Mouse (Mus musculus) intestine, embryonic 15.5 days (tissue): ENCODE measurements around the gene Tenm4. TPM values are rescaled to one million over a fixed set of nuclear protein-coding genes. Genes with fewer than 3 reads are reported as not detected.

Experiments
- ATAC-seq: fragments of 200-750 bp; cut with Nextera tagmentation; 2 replicates; pipeline ENCODE4 v1.8.0; 2017; ENCODE audit warnings: moderate TSS enrichment, moderate library complexity
- H3K27ac ChIP-seq: fragments of 300-500 bp; sonication (generic); 2 replicates; pipeline ENCODE4 v1.5.1; 2015; ENCODE audit warnings: mild to moderate bottlenecking, inconsistent platforms
- H3K27me3 ChIP-seq: fragments of 300-500 bp; sonication (generic); replicated peaks from 2 replicates; pipeline ENCODE4 v1.6.1; 2015; ENCODE audit warnings: inconsistent platforms
- H3K36me3 ChIP-seq: fragments of 300-500 bp; sonication (generic); 2 replicates; pipeline ENCODE4 v1.6.1; 2015; ENCODE audit warnings: inconsistent platforms
- H3K4me1 ChIP-seq: fragments of 300-500 bp; sonication (generic); replicated peaks from 2 replicates; pipeline ENCODE4 v1.6.1; 2015; ENCODE audit warnings: inconsistent platforms
- H3K4me2 ChIP-seq: fragments of 300-500 bp; sonication (generic); replicated peaks from 2 replicates; pipeline ENCODE4 v1.6.1; 2015; ENCODE audit warnings: mild to moderate bottlenecking, inconsistent platforms
- H3K4me3 ChIP-seq: fragments of 300-500 bp; sonication (generic); replicated peaks from 2 replicates; pipeline ENCODE4 v1.5.1; 2015; ENCODE audit warnings: inconsistent platforms
- H3K9ac ChIP-seq: fragments of 300-500 bp; sonication (generic); 2 replicates; pipeline ENCODE4 v1.6.1; 2015; ENCODE audit warnings: inconsistent platforms
- H3K9me3 ChIP-seq: fragments of 300-500 bp; sonication (generic); 2 replicates; pipeline ENCODE4 v1.6.1; 2016; ENCODE audit warnings: inconsistent platforms
- WGBS: fragments of 180-500 bp; shearing (Covaris S2); methylation state at CpG from one replicate; pipeline ENCODE4 v1.1.7; 2015; 5-methylcytosine and 5-hydroxymethylcytosine counted together
- polyA plus RNA-seq: library from polyadenylated mRNA; unstranded; fragments of >200 nt; fragmentation: Nextera tagmentation; extraction: Ambion mirVana; gene quantifications from 2 replicates; pipeline ENCODE4 v1.2.1, GENCODE M21; 2015

The Tenm4 gene
- polyA plus RNA-seq, 1 experiment from 2014 or later: 22.0 TPM

DNA sequence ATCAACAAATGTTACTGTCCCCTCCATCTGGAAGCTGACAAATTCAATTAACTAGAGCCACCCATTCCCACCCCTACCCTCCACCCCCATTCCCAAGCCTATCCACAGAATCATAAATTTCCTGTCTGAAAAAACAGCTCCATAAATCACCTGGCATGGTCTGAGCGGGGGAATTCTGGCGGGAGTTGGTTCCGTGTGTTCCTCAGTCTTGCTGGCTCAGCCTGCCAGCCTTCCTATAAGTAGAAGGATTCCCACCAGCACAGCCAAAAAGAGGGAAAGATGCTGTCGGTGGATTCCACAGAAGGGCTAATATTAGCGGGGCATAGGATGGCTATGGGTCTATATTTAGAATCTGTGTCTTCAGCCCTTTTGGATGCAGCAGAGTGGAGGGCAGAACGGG is 204.5 kb downstream of the Tenm4 start:
- Histone ChIP-seq H3K4me2 (no peak overlapping the region), H3K9me3 (no peaks in the 10 kb centered on the region), H3K36me3 (no peaks in the 10 kb centered on the region), H3K4me1 (no peaks in the 10 kb centered on the region), H3K27me3 (no peaks in the 10 kb centered on the region), H3K4me3 (no peak overlapping the region), H3K9ac (no peak overlapping the region), H3K27ac (no peak overlapping the region)
- no peak for ATAC-seq
- 60% methylated on average over 6 of the region's 6 CpGs for WGBS

DNA sequence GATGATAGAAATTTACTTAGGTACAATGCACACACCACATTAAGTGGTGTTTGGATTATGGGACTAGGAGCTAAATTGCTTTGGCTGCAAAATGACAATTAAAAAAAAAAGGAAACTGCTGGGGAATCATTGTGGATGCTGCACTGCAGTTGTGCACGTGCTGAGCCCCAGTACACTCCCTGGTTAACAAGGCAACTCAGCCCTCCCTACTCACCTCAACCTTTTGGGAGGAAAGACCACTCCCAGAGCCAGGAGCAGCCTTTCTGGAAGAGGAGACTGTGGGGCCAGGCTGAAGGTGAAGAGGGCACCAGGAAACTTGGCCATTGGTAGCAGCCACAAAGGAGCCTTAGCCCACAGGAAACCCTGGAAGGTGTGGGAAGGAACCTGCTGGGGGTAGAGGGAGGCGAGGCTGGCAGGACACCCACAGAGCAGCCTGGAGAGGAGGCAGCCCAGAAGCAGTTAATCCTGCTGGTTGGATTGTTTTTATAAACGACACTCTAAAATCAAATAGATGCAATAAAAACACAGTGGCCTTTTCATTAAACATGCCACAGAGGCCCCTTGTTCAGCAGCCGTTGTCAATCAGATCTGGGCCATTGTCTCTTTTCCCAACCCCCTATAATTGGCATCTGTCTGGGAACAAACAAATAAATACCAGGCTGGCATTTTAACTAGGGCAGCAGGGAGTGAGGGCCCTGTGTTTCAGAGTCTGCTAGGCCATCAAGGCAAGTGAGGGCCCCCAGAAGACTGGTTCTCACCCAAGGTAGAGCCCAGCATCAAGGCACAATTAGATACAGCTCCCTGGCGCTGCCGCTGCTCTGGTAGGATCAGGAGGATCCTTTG is 212.9 kb downstream of the Tenm4 start:
- H3K27ac ChIP-seq: no peak overlapping the region
- ATAC-seq: no peak
- no peak overlapping the region for H3K4me2 ChIP-seq

DNA sequence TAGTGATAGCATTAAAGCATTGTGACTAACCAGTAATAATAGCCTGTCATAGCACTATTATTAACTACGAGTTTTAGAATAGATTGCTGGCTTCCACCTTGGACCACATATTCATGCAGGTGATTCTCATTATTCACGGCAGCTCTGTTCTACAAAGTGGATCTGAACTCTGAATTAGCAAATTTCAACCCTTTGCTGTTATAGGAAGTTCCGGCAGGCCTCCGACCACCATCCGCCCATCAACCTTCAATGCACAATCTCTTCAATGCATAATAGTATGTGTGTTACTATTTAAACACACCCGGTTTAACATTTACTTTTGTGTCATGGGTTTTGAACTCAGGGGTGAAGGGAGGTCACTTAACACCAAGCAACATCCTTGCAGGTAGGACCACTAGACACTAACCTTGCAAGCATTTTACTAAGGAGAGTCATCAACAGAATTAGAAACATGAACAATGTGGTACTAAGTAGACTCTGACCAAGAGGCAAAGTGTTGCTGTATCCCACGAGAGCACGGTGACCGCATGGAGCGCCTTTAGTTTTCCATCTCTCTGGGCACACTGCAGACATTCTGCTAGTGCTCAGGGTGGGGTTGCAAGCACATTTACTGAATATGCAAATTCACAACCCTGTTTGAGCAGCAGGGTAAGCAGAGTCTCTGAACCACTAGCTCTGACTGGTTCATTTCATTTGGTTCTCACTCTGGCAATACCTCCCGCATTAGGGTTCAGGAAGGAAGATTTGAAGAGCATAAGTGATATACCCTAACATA is 213.9 kb downstream of the Tenm4 start:
- 88% methylated on average over 11 of the region's 11 CpGs for WGBS
- Histone ChIP-seq H3K36me3 (no peaks in the 10 kb centered on the region), H3K9ac (no peak overlapping the region), H3K4me3 (no peak overlapping the region), H3K4me2 (no peak overlapping the region), H3K27ac (no peak overlapping the region), H3K27me3 (no peaks in the 10 kb centered on the region), H3K9me3 (no peaks in the 10 kb centered on the region), H3K4me1 (no peaks in the 10 kb centered on the region)
- ATAC-seq: no peak

More for the DNA sequence above, 212.9 kb downstream of the Tenm4 start:
- 34% methylated on average over 6 of the region's 6 CpGs for WGBS
- H3K9ac ChIP-seq: no peak overlapping the region
- H3K27me3 ChIP-seq: no peaks in the 10 kb centered on the region
- H3K9me3 ChIP-seq: no peaks in the 10 kb centered on the region
- no peak overlapping the region for H3K4me3 ChIP-seq
- no peaks in the 10 kb centered on the region for H3K36me3 ChIP-seq
- H3K4me1 ChIP-seq: no peaks in the 10 kb centered on the region

- Histone ChIP-seq H3K27me3 (no peaks in the 10 kb centered on the region), H3K4me2 (no peak overlapping the region), H3K36me3 (no peaks in the 10 kb centered on the region), H3K4me1 (no peaks in the 10 kb centered on the region), H3K27ac (no peak overlapping the region), H3K4me3 (no peak overlapping the region), H3K9ac (no peak overlapping the region), H3K9me3 (no peaks in the 10 kb centered on the region)
- no peak for ATAC-seq
- WGBS: 78% methylated on average over 7 of the region's 7 CpGs
Measured at GRCm38 (mm10) chr7:96385850-96386249, 214.8 kb downstream of the Tenm4 start.

DNA sequence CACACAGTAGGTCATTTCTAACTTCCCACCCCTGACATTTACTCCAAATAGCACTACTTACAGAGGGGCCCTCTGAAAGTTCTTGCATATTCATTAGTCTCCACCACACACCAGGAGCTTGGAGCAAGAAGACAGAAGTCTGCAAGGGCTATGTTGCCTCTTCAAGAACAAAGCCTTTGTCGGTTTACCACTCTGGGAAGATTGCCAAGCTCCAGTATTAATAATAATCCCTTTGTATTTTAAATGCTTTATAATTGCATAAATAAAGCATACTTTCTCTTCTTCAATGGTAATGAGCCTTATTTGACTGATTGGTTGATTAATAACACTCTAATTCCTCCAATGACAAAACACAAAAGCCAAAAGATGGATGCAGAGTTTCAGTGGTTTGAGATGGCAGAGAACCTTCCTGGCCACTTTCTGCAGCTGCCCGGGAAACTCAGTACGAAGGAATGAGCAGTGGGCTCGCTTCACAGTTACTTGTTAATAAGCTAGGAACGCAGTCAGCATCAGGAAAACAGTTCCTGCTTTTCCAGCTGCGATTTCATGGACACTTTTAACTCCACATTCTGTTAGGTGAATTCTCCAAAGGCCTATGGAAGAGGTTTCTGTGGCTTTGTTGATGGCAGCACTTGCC is 219.1 kb downstream of the Tenm4 start:
- Histone ChIP-seq H3K27ac (no peak overlapping the region), H3K4me2 (no peak overlapping the region), H3K36me3 (no peaks in the 10 kb centered on the region), H3K9me3 (no peaks in the 10 kb centered on the region), H3K27me3 (no peaks in the 10 kb centered on the region), H3K4me3 (no peak overlapping the region), H3K4me1 (no peaks in the 10 kb centered on the region), H3K9ac (no peak overlapping the region)
- no peak for ATAC-seq
- WGBS: 63% methylated on average over 6 of the region's 6 CpGs

DNA sequence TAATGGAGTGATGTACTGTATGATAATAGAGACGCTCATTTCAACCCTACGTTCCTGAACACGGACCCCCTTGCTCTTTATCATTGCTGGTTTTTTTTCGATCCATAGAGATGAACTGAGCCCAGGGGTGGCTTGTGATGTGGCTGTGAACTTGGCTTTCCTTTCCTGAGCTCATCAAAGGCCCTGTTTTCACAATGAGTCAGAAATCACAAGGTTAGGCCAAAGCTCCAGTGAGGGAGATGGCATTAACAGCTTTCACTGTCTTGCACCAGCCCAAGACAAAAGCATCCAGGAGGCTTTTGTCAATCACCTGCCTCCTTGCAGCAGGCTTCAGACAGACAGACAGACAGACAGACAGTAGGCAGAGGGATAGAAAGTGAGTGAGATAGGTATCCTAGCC is 219.8 kb downstream of the Tenm4 start:
- whole genome bisulfite sequencing: 93% methylated on average over 4 of the region's 4 CpGs
- H3K9ac ChIP-seq: no peak overlapping the region
- no peaks in the 10 kb centered on the region for H3K9me3 ChIP-seq
- H3K27ac ChIP-seq: no peak overlapping the region
- ATAC-seq: no peak
- H3K4me1 ChIP-seq: no peaks in the 10 kb centered on the region
- H3K27me3 ChIP-seq: no peaks in the 10 kb centered on the region
- H3K4me2 ChIP-seq: no peak overlapping the region
- H3K36me3 ChIP-seq: no peaks in the 10 kb centered on the region
- no peak overlapping the region for H3K4me3 ChIP-seq

DNA sequence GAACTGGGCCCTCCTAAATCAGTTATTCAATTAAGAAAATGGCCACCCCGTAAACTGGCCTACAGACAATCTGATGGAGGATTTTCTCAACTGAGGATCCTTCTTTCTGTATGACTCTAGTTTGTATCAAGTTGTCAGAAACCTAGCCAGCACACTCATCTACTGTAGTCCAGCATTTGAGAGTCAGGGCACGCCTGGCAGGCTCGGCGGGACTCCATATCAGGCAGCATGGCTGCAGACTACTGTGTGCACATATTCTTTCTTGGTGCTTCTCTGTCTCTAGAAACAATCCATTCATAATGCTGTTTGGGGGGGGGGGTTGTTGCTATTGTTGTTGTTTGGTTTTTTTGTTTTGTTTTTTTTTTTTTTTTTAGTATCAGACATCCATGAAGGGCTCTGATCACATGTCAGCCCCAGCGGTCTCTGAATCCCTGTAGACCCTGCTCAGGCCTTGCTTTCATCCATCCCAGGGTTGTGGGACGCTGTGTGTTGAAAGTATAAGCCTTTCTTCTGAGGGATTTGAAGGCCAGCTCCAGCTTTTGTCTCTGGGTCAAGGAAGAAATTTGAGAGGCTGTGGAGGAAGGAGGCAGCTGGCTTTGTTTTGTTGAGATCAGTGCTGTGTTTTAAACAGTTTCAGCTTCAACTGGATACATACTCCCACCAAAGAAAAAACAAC is 220.9 kb downstream of the Tenm4 start:
- H3K4me3 ChIP-seq: no peak overlapping the region
- H3K9me3 ChIP-seq: no peaks in the 10 kb centered on the region
- no peak overlapping the region for H3K27ac ChIP-seq
- H3K27me3 ChIP-seq: no peaks in the 10 kb centered on the region
- 87% methylated on average over 6 of the region's 6 CpGs for WGBS
- no peak overlapping the region for H3K9ac ChIP-seq
- H3K36me3 ChIP-seq: no peaks in the 10 kb centered on the region
- H3K4me2 ChIP-seq: no peak overlapping the region
- H3K4me1 ChIP-seq: no peaks in the 10 kb centered on the region
- ATAC-seq: no peak

GRCm38 (mm10) chr7:96392600-96392999 is 221.6 kb downstream of the Tenm4 start:
- no peak overlapping the region for H3K4me2 ChIP-seq
- no peaks in the 10 kb centered on the region for H3K9me3 ChIP-seq
- no peak overlapping the region for H3K27ac ChIP-seq
- ATAC-seq: no peak
- H3K4me3 ChIP-seq: no peak overlapping the region
- no peaks in the 10 kb centered on the region for H3K27me3 ChIP-seq
- no peak overlapping the region for H3K9ac ChIP-seq
- no peaks in the 10 kb centered on the region for H3K4me1 ChIP-seq
- 92% methylated on average over 2 of the region's 2 CpGs for WGBS
- no peaks in the 10 kb centered on the region for H3K36me3 ChIP-seq

DNA sequence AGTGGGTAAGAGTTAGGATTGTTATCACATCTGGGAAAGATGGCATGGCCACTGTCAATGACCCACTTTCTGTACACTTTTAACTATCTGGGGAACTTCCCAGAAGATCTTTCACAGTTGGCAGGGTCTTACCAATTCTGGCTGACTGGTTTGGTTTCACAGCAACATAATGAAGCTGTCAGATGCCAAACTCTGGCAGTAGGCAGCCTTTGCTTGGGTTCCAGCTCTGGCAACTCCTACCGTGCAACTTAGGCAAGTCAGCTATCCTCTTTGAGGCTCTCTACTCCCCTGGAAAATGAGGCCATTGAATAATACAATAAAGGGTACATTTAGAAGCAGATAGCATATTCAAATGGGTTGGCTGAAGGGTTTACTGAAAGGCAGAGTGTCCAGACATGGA is 226.9 kb downstream of the Tenm4 start:
- Histone ChIP-seq H3K4me3 (no peak overlapping the region), H3K27me3 (no peaks in the 10 kb centered on the region), H3K9me3 (no peaks in the 10 kb centered on the region), H3K4me1 (no peaks in the 10 kb centered on the region), H3K4me2 (no peak overlapping the region), H3K27ac (no peak overlapping the region), H3K9ac (no peak overlapping the region), H3K36me3 (no peaks in the 10 kb centered on the region)
- 89% methylated on average over 1 of the region's 1 CpGs for WGBS
- no peak for ATAC-seq

DNA sequence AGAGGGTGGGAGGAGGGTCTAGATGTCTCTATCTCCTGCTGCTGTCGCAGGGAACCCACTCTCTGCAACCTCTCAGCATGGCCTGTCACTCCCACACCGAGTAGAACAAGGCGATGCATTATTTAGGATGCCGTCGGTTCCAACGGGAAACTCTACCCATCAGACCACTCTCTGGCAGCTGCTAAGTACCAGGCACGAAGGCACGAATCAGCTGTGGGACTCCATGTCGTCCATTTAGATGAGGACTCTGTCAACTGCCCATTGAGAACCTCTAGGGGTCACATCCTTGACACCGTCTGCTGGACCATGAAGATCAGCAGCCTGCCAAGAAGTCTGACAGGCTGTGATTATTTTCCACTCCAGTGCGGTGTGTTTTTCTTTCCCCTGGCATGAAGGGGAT is 229.4 kb downstream of the Tenm4 start:
- no peaks in the 10 kb centered on the region for H3K9me3 ChIP-seq
- no peak overlapping the region for H3K4me3 ChIP-seq
- ATAC-seq: no peak
- no peak overlapping the region for H3K4me2 ChIP-seq
- 58% methylated on average over 11 of the region's 11 CpGs for WGBS
- no peak overlapping the region for H3K9ac ChIP-seq
- no peaks in the 10 kb centered on the region for H3K27me3 ChIP-seq
- no peaks in the 10 kb centered on the region for H3K36me3 ChIP-seq
- no peak overlapping the region for H3K27ac ChIP-seq
- H3K4me1 ChIP-seq: no peaks in the 10 kb centered on the region

- no peak for ATAC-seq
- Histone ChIP-seq H3K27ac (no peak overlapping the region), H3K9me3 (no peaks in the 10 kb centered on the region), H3K27me3 (no peaks in the 10 kb centered on the region), H3K4me3 (no peak overlapping the region), H3K4me2 (no peak overlapping the region), H3K9ac (no peak overlapping the region), H3K36me3 (no peaks in the 10 kb centered on the region), H3K4me1 (no peaks in the 10 kb centered on the region)
- WGBS: 75% methylated on average over 8 of the region's 8 CpGs
Measured at GRCm38 (mm10) chr7:96406630-96407214, 235.7 kb downstream of the Tenm4 start.
